Mouse (Mus musculus): ENCODE data around the gene Cdkn1c.

Gene Cdkn1c

GRCm38 (mm10) chr7:143473347-143474101, 12.7 kb upstream of the Cdkn1c start, which contains the start of gene Slc22a18:
TSS of gene Slc22a18 (plus strand) at chr7:143473736.
- no peak for DNase-seq (ENCODE audit: low spot score)

- peak; percentile 89 for DNase-seq (ENCODE audit: low spot score)
These were observed 9.1 kb upstream of the Cdkn1c start for GRCm38 (mm10) chr7:143469946-143470345.

GRCm38 (mm10) chr7:143467714-143468113, 6.9 kb upstream of the Cdkn1c start:
- DNase-seq (ENCODE audit: low spot score): no peak

GRCm38 (mm10) chr7:143466099-143466677, 5.3 kb upstream of the Cdkn1c start:
- DNase-seq (ENCODE audit: low spot score): peak; percentile 94

GRCm38 (mm10) chr7:143464811-143465560, 4.1 kb upstream of the Cdkn1c start:
- peak; percentile 85 for DNase-seq (ENCODE audit: low spot score)

- peak; percentile 94 for DNase-seq (ENCODE audit: low spot score)
These were observed 3.1 kb upstream of the Cdkn1c start for GRCm38 (mm10) chr7:143463865-143464415.

DNA sequence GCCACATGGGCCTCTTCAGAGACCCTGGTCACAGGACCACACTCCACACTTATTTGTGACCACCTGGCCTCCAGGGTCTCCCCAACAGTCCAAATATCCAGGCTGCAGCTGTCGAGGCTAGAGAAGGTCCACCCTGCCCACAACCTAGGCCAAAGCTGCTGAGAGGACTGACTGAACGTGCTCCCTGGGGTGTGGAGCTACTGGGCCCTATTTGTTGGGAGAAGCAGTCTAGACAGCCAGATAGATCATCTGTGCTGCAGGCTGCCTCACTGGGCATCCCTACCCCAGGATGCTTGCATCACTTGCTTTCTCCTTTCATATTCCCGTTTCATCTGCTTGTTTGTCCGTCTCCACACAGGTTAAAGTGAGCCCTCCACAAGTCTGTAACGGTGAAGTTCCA, 1.7 kb upstream of the Cdkn1c start:
- DNase-seq (ENCODE audit: low spot score): no peak

DNA sequence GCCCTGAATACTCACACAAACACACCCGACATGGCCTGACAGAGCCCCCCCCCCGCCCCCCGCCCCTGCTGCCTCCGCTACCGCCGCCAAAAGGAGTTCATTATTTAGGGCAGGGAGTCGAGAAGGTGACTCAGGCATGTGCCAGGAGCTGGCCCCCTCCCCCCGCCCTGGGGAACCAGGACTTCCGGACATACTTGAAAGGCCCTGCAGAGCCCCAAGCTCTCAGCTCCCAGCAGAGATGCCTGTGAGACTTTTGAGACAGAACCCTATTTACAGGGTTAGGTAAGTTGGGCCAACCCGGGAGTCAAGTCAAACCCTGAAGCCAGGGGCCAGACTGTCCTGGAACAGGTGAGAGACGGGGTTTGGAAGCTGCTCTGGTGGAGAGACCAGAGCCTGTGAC, 1.1 kb upstream of the Cdkn1c start:
- no peak for DNase-seq (ENCODE audit: low spot score)

DNA sequence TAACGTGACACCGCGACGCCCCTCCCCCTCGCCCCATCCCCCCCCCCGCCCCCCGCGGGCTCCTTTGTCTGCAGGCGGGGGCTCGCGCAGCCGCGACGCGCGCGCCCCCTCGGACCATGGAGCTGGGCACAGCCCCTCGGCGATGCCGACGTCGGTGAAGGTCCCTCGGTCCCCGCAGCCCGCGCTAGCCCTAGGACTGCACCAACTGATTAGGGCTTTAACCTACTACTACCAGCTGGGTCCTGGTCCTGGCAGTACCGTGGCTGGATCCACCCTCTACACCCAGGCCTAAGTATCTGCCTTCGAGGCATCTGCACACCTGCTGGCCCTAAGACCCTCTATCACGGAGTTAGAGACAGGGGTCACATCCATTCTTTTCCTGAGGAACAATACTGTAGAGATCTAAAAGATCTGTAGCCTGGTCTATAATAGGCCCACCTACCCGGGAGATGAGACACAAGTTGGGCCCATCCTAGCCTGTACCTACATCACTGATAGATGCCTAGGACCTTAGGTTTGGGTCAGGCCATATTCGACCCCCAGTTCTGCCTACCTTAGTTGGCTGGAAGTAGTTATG, 532 bp upstream of the Cdkn1c start:
- no peak for DNase-seq (ENCODE audit: low spot score)

DNA sequence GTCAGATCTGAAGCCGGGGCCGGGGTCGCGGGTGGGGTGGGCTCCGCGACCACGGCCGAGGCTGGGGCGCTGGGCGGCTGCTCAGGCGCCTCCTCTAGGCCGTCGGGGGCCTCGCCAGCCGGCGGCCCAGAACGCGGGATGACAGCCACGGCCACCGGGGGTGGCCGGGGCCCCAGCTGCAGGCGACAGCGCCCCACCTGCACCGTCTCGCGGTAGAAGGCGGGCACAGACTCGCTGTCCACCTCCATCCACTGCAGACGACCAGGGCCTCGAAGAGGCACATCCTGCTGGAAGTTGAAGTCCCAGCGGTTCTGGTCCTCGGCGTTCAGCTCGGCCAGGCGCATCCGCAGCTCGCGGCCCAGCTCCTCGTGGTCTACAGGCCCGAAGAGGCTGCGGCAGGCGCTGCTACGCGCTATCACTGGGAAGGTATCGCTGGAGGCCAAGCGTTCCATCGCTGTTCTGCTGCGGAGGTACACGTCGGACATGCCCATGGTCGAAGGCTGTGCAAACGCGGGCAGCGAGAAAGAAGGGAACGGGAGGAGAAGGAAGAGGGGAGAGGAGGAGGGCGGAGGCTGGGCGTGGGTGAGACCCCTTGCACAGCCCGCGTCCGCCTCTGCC, 524 bp downstream of the Cdkn1c start:
- no peak for DNase-seq (ENCODE audit: low spot score)

- DNase-seq (ENCODE audit: low spot score): peak; percentile 65
These were observed 1.3 kb downstream of the Cdkn1c start for GRCm38 (mm10) chr7:143459332-143460211.

DNA sequence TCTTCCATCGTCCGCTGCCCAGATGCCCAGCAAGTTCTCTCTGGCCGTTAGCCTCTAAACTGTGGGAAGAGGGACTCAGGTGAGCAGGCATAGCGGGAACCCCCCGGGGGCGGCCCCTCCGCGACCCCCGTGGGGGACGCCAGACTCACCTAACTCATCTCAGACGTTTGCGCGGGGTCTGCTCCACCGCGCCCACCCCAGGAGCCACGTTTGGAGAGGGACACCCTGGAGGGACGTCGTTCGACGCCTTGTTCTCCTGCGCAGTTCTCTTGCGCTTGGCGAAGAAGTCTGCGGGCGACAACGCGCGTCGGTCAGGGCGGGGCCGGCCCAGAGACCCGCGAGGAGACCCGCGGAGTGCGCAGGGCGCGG, 1.9 kb downstream of the Cdkn1c start:
- no peak for DNase-seq (ENCODE audit: low spot score)

DNA sequence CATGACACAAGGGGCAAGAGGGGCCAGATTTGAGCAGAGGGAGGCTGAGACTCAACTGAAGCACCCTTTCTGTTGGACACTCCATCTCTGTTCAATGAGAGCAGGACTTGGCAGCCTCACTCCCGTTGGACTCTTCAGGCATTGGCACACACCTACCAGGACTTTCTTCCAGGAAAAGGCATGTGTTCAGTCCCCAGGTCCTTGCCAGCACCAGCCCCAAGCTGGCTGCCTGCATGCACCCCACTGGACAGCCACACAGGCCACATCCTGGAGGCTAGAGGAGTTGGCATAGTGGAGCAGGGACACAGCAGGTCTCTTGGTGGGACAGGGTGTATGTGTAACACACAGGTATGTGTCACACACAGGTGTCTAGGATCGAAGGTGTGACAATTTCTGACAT, 13.7 kb downstream of the Cdkn1c start:
- no peak for DNase-seq (ENCODE audit: low spot score)

DNA sequence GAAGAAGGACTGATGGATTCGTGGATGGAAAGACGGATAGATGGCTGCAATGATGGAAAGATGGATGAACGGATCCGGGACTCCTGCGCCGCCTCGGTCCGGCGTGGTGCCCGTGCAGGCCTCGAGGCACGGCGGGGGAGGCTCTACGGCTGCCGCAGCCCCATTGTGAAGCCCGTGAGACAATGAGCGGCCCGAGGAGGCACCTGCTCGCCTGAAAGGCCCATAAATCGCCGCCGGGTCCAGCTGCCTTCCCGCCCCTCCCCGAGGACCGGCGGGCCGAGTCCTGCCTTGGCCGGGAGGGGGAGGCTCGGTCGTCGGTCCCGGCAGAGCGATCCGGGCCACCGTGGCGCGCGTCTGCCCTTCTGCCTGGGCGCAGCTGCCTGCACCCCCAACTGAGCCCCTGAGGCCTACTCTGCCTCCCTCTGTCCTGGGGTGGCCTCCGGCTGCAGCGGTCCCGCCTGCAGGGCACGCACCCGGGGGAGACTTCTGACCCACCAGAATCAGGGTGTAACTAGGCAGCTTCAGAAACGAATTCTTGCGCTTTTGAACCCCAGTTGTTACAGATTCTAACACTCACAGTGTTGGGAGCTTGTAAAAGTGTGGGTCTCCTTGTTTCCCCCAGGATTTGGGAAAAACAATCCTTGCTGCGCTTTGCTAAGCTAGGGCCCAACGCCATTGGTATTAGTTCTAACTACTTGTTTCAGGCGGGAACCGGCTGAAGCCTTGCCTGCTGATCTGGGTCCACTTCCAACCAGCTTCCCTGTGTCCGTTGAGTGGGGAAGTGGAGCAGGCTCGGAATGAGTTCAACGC, 15.0 kb downstream of the Cdkn1c start:
- no peak for DNase-seq (ENCODE audit: low spot score)

GRCm38 (mm10) chr7:143444955-143445648, 15.7 kb downstream of the Cdkn1c start:
- no peak for DNase-seq (ENCODE audit: low spot score)

- DNase-seq (ENCODE audit: low spot score): no peak
These were observed 16.3 kb downstream of the Cdkn1c start for GRCm38 (mm10) chr7:143444580-143444954.

GRCm38 (mm10) chr7:143438965-143439364, 21.9 kb downstream of the Cdkn1c start:
- no peak for DNase-seq (ENCODE audit: low spot score)

DNA sequence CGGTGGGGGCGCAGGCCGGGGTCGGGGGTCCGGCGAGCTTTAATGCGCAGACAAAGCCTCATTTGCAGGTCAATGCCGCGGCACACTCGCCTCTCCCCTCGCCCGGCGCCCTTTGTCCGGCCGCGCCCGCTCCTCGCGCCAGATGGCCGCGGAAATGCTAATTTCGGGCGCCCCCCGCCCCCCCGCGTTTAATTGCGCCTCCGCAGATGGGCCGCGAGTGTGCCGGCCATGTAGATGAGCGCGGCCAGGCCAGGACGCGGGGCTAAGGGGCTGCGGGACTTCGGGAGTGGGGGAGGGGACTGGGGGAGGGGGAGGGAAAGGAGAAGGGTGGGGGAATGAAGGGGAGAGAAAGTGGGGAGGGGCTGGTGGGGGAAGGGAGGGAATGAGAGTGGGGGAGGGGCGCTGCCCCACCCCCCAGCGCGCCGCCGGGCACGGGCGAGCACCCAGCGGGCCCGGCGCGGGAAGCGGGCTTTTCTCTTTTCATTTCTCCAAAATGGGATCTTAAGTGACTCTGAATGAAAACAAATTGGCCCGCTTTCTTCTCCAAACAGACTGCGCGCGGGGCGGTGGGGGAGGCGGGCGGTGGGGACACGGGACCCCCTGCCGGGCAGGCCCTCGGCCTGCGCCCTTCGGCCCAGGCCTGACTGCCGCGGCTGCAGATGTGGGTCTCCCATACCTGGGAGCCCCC, 22.8 kb downstream of the Cdkn1c start:
- DNase-seq (ENCODE audit: low spot score): no peak

All from testis, postnatal 10 days (tissue).